Mouse (Mus musculus) stomach, postnatal 0 days (tissue): Measurements from ENCODE around the gene Srebf2.

Experiments
- CTCF ChIP-seq: IDR thresholded peaks from 2 replicates; pipeline ENCODE4 v1.5.1; 2016; ENCODE audit warnings: antibody characterized with exemption, low read depth, mild to moderate bottlenecking, moderate library complexity
- EP300 ChIP-seq: optimal IDR thresholded peaks from 2 replicates; pipeline ENCODE3; 2016; ENCODE audit warnings: antibody characterized with exemption

DNA sequence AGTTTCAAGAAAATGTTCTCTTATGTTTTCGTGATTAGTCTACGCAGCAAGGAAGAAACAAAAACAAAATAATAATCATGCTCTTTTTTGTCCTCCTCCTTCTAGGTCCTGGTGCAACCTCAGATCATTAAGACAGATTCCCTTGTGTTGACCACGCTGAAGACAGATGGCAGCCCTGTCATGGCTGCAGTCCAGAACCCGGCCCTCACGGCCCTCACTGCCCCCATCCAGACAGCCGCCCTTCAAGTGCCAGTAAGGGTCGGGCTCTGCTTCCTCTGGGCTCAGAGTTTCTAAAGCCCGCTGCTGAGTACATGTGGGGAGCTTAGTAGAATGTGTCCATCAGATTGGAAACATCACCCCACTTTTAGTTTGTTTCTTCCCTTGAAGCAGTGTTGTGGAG is 25.7 kb downstream of the Srebf2 start:
- TF ChIP-seq CTCF: no peak
- TF ChIP-seq EP300: no peak
